Mouse (Mus musculus) hindbrain, embryonic 14.5 days (tissue): ENCODE data around the gene Cxcl15. TPM values are rescaled to one million over a fixed set of nuclear protein-coding genes. Genes with fewer than 3 reads are reported as not detected.
"Not testable (repeated sequence)": the region's sequence is repeated elsewhere in the genome, so short reads cannot be mapped to it uniquely, and the experiment has no call there.

Source experiments
- ATAC-seq: fragments of 200-750 bp; cut with Nextera tagmentation; 2 replicates; pipeline ENCODE4 v1.8.0; 2017; ENCODE audit warnings: moderate number of reproducible peaks, mild to moderate bottlenecking, moderate TSS enrichment, moderate library complexity; ENCODE audit not compliant: low FRiP score
- DNase-seq: peaks from one replicate; pipeline ENCODE4 v3.0.0-alpha.2; 2015; ENCODE audit warnings: low spot score
- H3K27ac ChIP-seq: fragments of 300-500 bp; sonication (generic); 2 replicates; pipeline ENCODE4 v1.5.1; 2014; ENCODE audit warnings: mild to moderate bottlenecking, moderate library complexity
- H3K27me3 ChIP-seq: fragments of 300-500 bp; sonication (generic); 2 replicates; pipeline ENCODE4 v1.6.1; 2014; ENCODE audit warnings: mild to moderate bottlenecking, low read length, mixed read lengths; ENCODE audit not compliant: control insufficient read depth, insufficient read depth
- H3K36me3 ChIP-seq: fragments of 300-500 bp; sonication (generic); replicated peaks from 2 replicates; pipeline ENCODE4 v1.6.1; 2014; ENCODE audit not compliant: control insufficient read depth, insufficient read depth
- H3K4me1 ChIP-seq: fragments of 300-500 bp; sonication (generic); replicated peaks from 2 replicates; pipeline ENCODE4 v1.6.1; 2014; ENCODE audit warnings: antibody characterized with exemption, low read length, mixed read lengths; ENCODE audit not compliant: control insufficient read depth, insufficient read depth
- H3K4me2 ChIP-seq: fragments of 300-500 bp; sonication (generic); replicated peaks from 2 replicates; pipeline ENCODE4 v1.6.1; 2014; ENCODE audit warnings: mild to moderate bottlenecking, moderate library complexity
- H3K4me3 ChIP-seq: fragments of 300-500 bp; sonication (generic); replicated peaks from 2 replicates; pipeline ENCODE4 v1.5.1; 2014; ENCODE audit warnings: mild to moderate bottlenecking, low read length
- H3K9ac ChIP-seq: fragments of 300-500 bp; sonication (generic); 2 replicates; pipeline ENCODE4 v1.6.1; 2014
- H3K9me3 ChIP-seq: fragments of 300-500 bp; sonication (generic); 2 replicates; pipeline ENCODE4 v1.6.1; 2016; ENCODE audit warnings: low read length; ENCODE audit not compliant: control insufficient read depth
- WGBS: fragments of 180-500 bp; shearing (Covaris S2); extraction: QIAGEN DNeasy Blood & Tissue Kit; methylation state at CpG from one replicate; pipeline ENCODE4 v1.1.7; 2014; 5-methylcytosine and 5-hydroxymethylcytosine counted together
- polyA plus RNA-seq: library from polyadenylated mRNA; unstranded; fragments of >200 nt; fragmentation: Nextera tagmentation; extraction: Ambion mirVana; gene quantifications from 2 replicates; pipeline ENCODE4 v1.2.1, GENCODE M21; 2014

Gene Cxcl15
- polyA plus RNA-seq, 1 experiment from 2014 or later = not detected

GRCm38 (mm10) chr5:90785659-90786588, 8.4 kb upstream of the Cxcl15 start, which contains the start of gene Cxcl3:
Cxcl3 (plus strand) TSS chr5:90786103.
- Histone ChIP-seq H3K4me3 (peak within 1 kb of the TSS; percentile 30), H3K27ac (no peak within 1 kb of the TSS), H3K4me2 (peak within 1 kb of the TSS; percentile 70), H3K4me1 (0 out of 2 replicates have a peak, but pooled peaks cover 4% of the 10 kb centered on the region), H3K27me3 (no peaks in the 10 kb centered on the region), H3K36me3 (no peaks in the 10 kb centered on the region), H3K9me3 (no peaks in the 10 kb centered on the region), H3K9ac (peak within 1 kb of the TSS; percentile 32)
- 20% methylated on average over 26 of the region's 26 CpGs for WGBS
- ATAC-seq = peak; percentile 90
- no peak for DNase-seq

- WGBS = 83% methylated on average over 4 of the region's 4 CpGs
- H3K4me3 ChIP-seq = no peak overlapping the region
- no peaks in the 10 kb centered on the region for H3K27me3 ChIP-seq
- H3K27ac ChIP-seq = no peak overlapping the region
- H3K9ac ChIP-seq = no peak overlapping the region
- H3K9me3 ChIP-seq = no peaks in the 10 kb centered on the region
- H3K4me1 ChIP-seq = 0 out of 2 replicates have a peak, but pooled peaks cover 4% of the 10 kb centered on the region
- ATAC-seq (no peak), DNase-seq (no peak)
- H3K36me3 ChIP-seq = no peaks in the 10 kb centered on the region
- no peak overlapping the region for H3K4me2 ChIP-seq
Measured at GRCm38 (mm10) chr5:90788114-90788513, 6.2 kb upstream of the Cxcl15 start.

- 87% methylated on average over 11 of the region's 11 CpGs for WGBS
- no peak overlapping the region for H3K4me2 ChIP-seq
- 0 out of 2 replicates have a peak, but pooled peaks cover 4% of the 10 kb centered on the region for H3K4me1 ChIP-seq
- no peak overlapping the region for H3K4me3 ChIP-seq
- no peak for DNase-seq
- no peak overlapping the region for H3K9ac ChIP-seq
- ATAC-seq = no peak
- H3K9me3 ChIP-seq = no peaks in the 10 kb centered on the region
- no peak overlapping the region for H3K27ac ChIP-seq
- H3K36me3 ChIP-seq = no peaks in the 10 kb centered on the region
- no peaks in the 10 kb centered on the region for H3K27me3 ChIP-seq
Measured at GRCm38 (mm10) chr5:90789306-90790073, 4.8 kb upstream of the Cxcl15 start.

GRCm38 (mm10) chr5:90790074-90790502, 4.2 kb upstream of the Cxcl15 start:
- Histone ChIP-seq H3K9me3 (no peaks in the 10 kb centered on the region), H3K9ac (no peak overlapping the region), H3K27me3 (no peaks in the 10 kb centered on the region), H3K27ac (no peak overlapping the region), H3K4me2 (no peak overlapping the region), H3K36me3 (no peaks in the 10 kb centered on the region), H3K4me1 (0 out of 2 replicates have a peak, but pooled peaks cover 4% of the 10 kb centered on the region), H3K4me3 (no peak overlapping the region)
- 86% methylated on average over 8 of the region's 8 CpGs for WGBS
- ATAC-seq (no peak), DNase-seq (no peak)

GRCm38 (mm10) chr5:90795392-90795791, 1.1 kb downstream of the Cxcl15 start:
- whole genome bisulfite sequencing = 86% methylated on average over 2 of the region's 2 CpGs
- H3K27me3 ChIP-seq, H3K9ac ChIP-seq, H3K9me3 ChIP-seq, H3K4me3 ChIP-seq, ATAC-seq, H3K4me2 ChIP-seq, H3K36me3 ChIP-seq, H3K27ac ChIP-seq, DNase-seq, H3K4me1 ChIP-seq: not testable (repeated sequence)

- Histone ChIP-seq H3K27me3 (no peaks in the 10 kb centered on the region), H3K36me3 (no peaks in the 10 kb centered on the region), H3K4me2 (no peak overlapping the region), H3K4me1 (no peaks in the 10 kb centered on the region), H3K27ac (no peak overlapping the region), H3K9me3 (no peaks in the 10 kb centered on the region), H3K9ac (no peak overlapping the region), H3K4me3 (no peak overlapping the region)
- ATAC-seq (no peak), DNase-seq (no peak)
Measured at GRCm38 (mm10) chr5:90804574-90804973, 10.2 kb downstream of the Cxcl15 start.

GRCm38 (mm10) chr5:90806050-90806449, 11.7 kb downstream of the Cxcl15 start:
- H3K27ac ChIP-seq = no peak overlapping the region
- no peak overlapping the region for H3K9ac ChIP-seq
- no peaks in the 10 kb centered on the region for H3K4me1 ChIP-seq
- ATAC-seq = no peak
- no peak overlapping the region for H3K4me3 ChIP-seq
- no peak for DNase-seq
- no peak overlapping the region for H3K4me2 ChIP-seq
- H3K27me3 ChIP-seq = no peaks in the 10 kb centered on the region
- no peaks in the 10 kb centered on the region for H3K36me3 ChIP-seq
- no peaks in the 10 kb centered on the region for H3K9me3 ChIP-seq

GRCm38 (mm10) chr5:90807176-90807950, 13.0 kb downstream of the Cxcl15 start:
- no peak for ATAC-seq
- 87% methylated on average over 3 of the region's 3 CpGs for WGBS

GRCm38 (mm10) chr5:90819756-90820155, 25.4 kb downstream of the Cxcl15 start:
- Histone ChIP-seq H3K9ac (no peak overlapping the region), H3K27me3 (no peaks in the 10 kb centered on the region), H3K4me1 (no peaks in the 10 kb centered on the region), H3K9me3 (no peaks in the 10 kb centered on the region), H3K4me3 (no peak overlapping the region), H3K4me2 (no peak overlapping the region), H3K27ac (no peak overlapping the region), H3K36me3 (no peaks in the 10 kb centered on the region)
- no peak for ATAC-seq
- no peak for DNase-seq

More at GRCm38 (mm10) chr5:90807176-90807950, 13.0 kb downstream of the Cxcl15 start:
- no peaks in the 10 kb centered on the region for H3K9me3 ChIP-seq
- H3K4me1 ChIP-seq = no peaks in the 10 kb centered on the region
- no peak overlapping the region for H3K9ac ChIP-seq
- no peak overlapping the region for H3K27ac ChIP-seq
- H3K36me3 ChIP-seq = no peaks in the 10 kb centered on the region
- H3K27me3 ChIP-seq = no peaks in the 10 kb centered on the region
- DNase-seq = no peak
- H3K4me3 ChIP-seq = no peak overlapping the region
- H3K4me2 ChIP-seq = no peak overlapping the region
